Mouse (Mus musculus) left cerebral cortex, adult 2 months (tissue): ENCODE measurements around the gene Synm. TPM values are rescaled to one million over a fixed set of nuclear protein-coding genes. Genes with fewer than 3 reads are reported as not detected.

ENCODE experiments used
- DNase-seq, 2 experiments: peaks; one replicate each; pipeline ENCODE4 v3.0.0; 2021 to 2022; ENCODE audit warnings: low spot score in 2 of 2, mixed read lengths in 1 of 2; ENCODE audit errors: extremely low spot score in 1 of 2
- H3K27ac ChIP-seq: fragments of 200-600 bp; 2 replicates; pipeline ENCODE4 v1.8.1; 2022
- H3K4me3 ChIP-seq: fragments of 200-600 bp; 2 replicates; pipeline ENCODE4 v1.8.1; 2022
- CTCF ChIP-seq: fragments of 200-600 bp; IDR thresholded peaks from 2 replicates; pipeline ENCODE4 v1.8.1; 2022; ENCODE audit warnings: antibody characterized with exemption, mild to moderate bottlenecking, moderate library complexity
- intact Hi-C: fragments of 180-260 bp; cut with DNase I; formaldehyde crosslinking; loops from one replicate; pipeline ENCODE4 v1.15.1; 2025
- long read RNA-seq, 2 experiments: library from polyadenylated mRNA; stranded (forward); transcript quantifications; one replicate each; pipeline ENCODE4 v2.0.0; 2021; ENCODE audit warnings: borderline mapping rate in 2 of 2
- total RNA-seq, 2 experiments: library from RNA; stranded (reverse); gene quantifications; 2 replicates each; pipeline ENCODE4 v1.2.3; 2021

Synm gene
- 10 to 100 TPM; 16.0 to 19.2 TPM for total RNA-seq
- long read RNA-seq, experiment 1, full-length matches to known transcripts = 1 of 5 reads
- long read RNA-seq, experiment 1, partial matches to known transcripts = 1 of 5 reads
- long read RNA-seq, experiment 1, other reads (novel, unspliced or antisense) = 3 of 5 reads
- long read RNA-seq, experiment 2, full-length matches to known transcripts = 2 of 4 reads
- long read RNA-seq, experiment 2, partial matches to known transcripts = 1 of 4 reads
- long read RNA-seq, experiment 2, other reads (novel, unspliced or antisense) = 1 of 4 reads

DNA sequence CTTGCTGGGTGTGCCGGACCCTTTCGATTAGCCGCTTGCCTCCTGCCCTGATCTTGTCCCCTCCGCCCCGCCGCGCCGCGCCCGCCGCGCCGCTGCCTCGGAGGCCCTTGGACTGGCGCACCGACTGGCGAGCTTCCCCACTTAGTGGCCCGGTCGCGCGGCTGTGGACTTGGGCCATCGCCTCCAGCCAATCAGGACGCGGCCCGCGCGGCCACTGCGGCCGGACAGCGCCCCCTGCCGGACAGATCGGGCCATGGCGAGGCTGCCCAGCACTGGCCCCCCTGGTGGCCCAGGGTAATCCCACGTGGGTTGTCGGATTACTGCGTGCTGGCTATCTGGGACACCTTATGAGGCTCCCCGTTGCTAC is at the start of gene Synm:
Synm (minus strand) TSS at position 114 of the 367 bp plus-strand sequence.
- intact Hi-C loops = loop anchor here (1.0 to 10.0 kb wide), 3 partner anchors 43 to 525 kb away; no protein-coding TSS in a partner anchor
- peak within 1 kb of the TSS; percentile 65 for H3K4me3 ChIP-seq
- peak; percentile 89 to 95 for DNase-seq

DNA sequence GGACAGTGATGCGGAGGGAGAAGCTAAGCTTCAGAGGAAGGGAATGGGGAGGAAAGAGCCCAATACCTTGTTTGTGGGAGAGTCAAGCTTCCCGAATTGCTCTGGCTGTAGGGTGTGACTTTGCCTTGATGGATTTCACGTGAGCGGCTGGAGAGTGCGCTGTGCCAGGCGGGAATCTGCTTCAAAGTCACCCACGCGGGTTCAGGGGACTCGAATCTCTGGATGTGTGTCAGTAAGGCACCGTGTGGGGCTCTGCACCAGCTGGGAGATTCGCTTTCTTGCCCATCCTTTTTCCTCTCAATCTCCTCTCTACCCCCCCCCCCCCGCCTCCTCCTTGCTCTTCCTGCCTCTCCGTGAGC is 44.3 kb upstream of the Synm start:
- Histone ChIP-seq H3K4me3 (peak overlapping the region; percentile 53), H3K27ac (peak overlapping the region; percentile 29; the same call in 1 of the 2 replicates)
- intact Hi-C loops = loop anchor here (1.0 to 5.0 kb wide), 5 partner anchors 44 to 553 kb away; no protein-coding TSS in a partner anchor
- DNase-seq = no peak
- TF ChIP-seq CTCF = no peak

More for the DNA sequence above, at the start of gene Synm:
- H3K27ac ChIP-seq = peak within 1 kb of the TSS; percentile 82
- no peak; the same call in none of the 2 replicates for TF ChIP-seq CTCF

DNA sequence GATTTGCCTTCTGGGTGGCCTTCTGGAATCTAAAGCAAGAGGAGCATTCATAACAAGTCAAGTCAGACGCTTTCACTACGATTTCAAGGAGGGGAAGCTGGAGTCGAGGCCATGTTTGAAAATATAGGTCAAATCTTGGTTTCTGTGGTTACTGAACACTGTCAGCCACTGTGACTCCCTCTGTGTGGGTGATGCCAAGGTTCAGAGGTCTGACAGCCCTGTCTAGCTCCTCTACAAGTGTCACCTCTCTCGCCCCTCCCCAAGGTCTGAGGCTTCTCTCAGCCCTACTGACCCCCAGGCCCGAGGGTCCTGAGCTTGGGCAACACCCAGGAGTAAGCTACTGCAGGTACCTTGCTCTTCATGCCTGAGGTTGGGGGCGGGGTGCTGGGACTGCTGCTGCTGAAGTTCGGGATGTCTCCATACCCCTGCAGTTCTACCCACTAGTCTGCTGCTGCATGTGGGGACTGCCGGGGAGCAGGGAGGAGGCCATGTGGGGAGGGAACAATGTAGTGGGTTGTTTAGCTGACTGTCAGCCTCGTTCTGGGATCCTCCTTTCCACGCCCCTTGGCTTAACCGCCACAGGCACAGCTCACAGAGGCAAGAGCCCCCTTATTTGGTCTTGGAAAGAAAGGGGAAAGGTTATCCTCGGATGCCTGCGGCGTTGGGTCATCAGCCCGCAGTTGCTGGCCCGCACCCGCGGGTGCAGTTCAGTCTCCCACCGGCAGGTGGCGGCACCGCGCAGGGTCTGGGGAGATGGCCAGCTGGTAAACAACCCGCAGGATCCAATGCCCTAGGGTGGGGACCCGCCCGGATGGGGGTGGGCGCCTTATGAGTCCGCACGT is 43.7 kb upstream of the Synm start:
- H3K27ac ChIP-seq = peak overlapping the region; percentile 29; the same call in 1 of the 2 replicates
- DNase-seq = peak; percentile 72 to 88
- no peak; the same call in none of the 2 replicates for TF ChIP-seq CTCF
- peak overlapping the region; percentile 53 for H3K4me3 ChIP-seq
- intact Hi-C loops = loop anchor here (1.0 to 5.0 kb wide), 5 partner anchors 43 to 554 kb away; no protein-coding TSS in a partner anchor

DNA sequence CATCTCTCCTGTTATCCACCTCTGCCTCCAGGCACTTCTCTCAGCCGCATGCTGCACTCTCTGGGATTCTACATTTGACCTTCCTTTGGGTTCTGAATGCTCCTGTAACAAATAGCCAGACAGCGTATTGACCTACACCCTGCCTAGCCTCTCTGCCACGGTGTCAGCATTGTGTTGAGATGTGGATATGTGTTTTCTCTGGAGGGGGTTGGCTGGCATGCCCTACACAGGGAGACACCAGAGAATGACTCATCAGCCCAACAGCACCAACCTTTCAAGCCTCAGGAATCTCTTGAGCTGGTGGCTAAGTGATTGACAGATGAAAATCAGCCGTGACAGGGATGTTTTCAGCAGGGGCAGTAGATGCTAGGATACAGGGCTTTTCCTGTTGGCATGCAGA is 41.5 kb upstream of the Synm start:
- intact Hi-C loops = loop anchor here (5.0 kb wide), 2 partner anchors 501 to 556 kb away; no protein-coding TSS in a partner anchor
- no peak for DNase-seq
- Histone ChIP-seq H3K4me3 (no peak overlapping the region), H3K27ac (no peak overlapping the region)
- TF ChIP-seq CTCF = no peak

DNA sequence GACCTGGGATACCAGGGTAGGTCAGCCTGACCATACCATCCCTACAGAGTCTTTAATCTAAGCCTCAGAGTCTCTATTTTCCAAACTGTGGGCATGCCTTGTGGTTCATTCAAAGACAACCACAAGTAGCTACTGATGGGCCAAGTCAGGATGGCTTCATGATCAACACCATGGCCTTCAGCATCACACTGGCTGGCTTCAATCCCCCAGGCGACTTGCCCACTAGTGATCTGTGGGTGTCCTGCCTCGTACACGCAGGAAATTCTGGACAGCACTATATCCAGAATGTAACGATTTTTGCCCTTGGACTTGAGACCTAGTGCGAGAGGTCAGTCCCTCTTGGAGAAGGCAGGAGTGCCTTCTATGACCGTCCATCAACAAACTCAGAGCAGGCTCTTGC is 41.0 kb upstream of the Synm start:
- intact Hi-C loops = loop anchor here (5.0 kb wide), 2 partner anchors 502 to 557 kb away; no protein-coding TSS in a partner anchor
- no peak overlapping the region for H3K27ac ChIP-seq
- no peak for TF ChIP-seq CTCF
- no peak overlapping the region for H3K4me3 ChIP-seq
- DNase-seq = no peak

DNA sequence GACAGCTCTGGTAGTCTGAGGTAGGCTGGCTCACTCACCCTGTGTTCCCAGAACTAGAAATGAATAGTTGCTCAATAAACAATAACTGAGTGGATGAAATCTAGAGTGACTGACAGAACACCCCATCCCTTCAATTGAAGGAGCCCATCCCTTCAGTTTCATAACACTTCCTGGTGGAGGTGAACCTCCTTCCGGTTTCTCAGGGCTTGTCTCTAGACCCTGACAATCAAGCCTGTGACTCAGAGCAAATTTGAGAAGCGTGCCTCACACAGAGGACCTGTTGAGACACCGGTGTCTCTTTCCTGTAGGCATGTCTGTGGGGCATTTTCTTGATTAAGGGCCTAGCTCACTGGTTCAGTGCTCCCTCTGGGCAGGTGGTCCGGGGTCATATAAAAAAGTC is 38.9 kb upstream of the Synm start:
- DNase-seq = no peak
- Histone ChIP-seq H3K4me3 (no peak overlapping the region), H3K27ac (no peak overlapping the region)
- intact Hi-C loops = no loop called here
- TF ChIP-seq CTCF = no peak

DNA sequence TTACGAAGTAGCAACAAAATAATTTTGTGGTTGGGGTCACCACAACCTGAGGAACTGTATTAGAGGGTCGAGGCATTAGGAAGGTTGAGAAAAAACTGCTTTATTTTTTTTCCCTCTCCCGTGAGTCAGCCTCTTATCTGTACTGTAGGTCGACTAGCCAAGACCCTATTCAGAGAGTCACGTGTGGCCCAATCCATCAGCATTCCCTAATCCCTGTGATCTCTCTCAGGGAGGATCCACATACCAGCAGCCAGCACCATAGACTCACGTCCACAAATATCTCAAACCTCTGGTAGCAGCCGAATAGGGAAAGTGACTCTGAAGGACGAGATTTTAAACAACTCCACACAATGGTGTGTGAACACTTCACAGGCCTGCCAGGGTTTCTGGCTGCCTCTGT is 37.5 kb upstream of the Synm start:
- Histone ChIP-seq H3K27ac (no peak overlapping the region), H3K4me3 (no peak overlapping the region)
- intact Hi-C loops = no loop called here
- no peak for DNase-seq
- no peak for TF ChIP-seq CTCF

DNA sequence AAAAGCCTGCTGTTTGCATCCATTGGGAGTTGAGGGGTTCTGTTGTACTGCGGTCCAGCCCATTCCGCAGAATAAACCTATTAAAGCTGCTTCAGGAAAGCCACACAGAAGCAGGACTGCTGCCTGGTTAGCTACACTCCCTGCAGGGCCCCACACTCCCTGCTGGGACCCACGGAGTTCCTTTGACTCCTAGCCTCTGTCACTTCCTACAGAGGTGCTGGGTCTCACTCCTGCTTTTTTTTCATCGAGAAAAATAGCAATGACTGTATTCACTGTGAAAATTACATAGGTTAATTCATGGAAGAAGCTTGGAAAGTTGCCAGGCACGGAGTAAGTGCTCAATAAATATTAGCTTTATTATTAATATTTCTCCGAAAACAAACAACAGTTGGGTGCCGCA is 33.9 kb upstream of the Synm start:
- no peak for DNase-seq
- no peak overlapping the region for H3K27ac ChIP-seq
- no peak for TF ChIP-seq CTCF
- intact Hi-C loops = no loop called here
- H3K4me3 ChIP-seq = no peak overlapping the region

DNA sequence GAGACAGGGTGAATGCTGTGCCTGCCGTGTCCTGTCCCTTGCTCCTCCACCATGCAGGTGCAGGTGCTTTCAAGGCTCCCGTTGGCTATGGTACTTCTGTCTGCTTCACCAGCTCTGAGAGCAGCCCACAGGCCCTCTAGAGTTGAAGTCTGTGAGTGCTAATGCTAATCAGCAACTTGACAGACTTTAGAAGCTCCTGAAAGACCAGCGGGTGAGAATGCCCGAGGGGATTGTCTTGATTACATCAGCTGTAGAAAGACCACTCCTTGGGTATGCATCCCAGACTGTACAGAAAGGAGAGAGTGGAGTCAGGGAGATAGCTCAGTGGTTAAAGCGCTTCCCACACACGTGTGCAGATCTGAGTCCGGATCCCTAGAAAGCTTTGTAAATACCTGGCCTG is 31.7 kb upstream of the Synm start:
- H3K27ac ChIP-seq = no peak overlapping the region
- DNase-seq = no peak
- intact Hi-C loops = no loop called here
- TF ChIP-seq CTCF = no peak
- no peak overlapping the region for H3K4me3 ChIP-seq

DNA sequence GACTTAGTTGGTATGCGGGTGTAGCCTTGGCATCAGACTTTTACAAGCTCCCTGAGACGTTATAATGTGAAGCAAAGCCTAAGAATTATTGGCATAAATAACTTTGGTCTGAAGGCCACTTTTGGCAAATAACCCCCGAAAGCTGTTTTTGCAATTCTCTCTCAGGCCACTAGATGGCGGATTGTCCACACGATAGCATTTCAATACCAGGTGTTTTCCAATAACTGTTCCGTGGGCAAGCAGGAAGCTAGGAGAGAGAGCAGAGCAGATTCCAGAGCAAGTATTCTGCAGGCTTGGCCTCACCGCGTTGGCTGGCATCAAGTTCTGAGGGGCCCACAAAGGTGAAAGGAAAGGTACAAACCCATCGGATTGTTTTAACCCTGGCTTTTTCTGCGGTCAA is 29.2 kb upstream of the Synm start:
- intact Hi-C loops = loop anchor here (1.0 to 2.0 kb wide), 3 partner anchors 162 to 568 kb away; no protein-coding TSS in a partner anchor
- TF ChIP-seq CTCF = peak; percentile 93
- Histone ChIP-seq H3K4me3 (no peak overlapping the region), H3K27ac (no peak overlapping the region)
- DNase-seq = peak; percentile 65 to 76

DNA sequence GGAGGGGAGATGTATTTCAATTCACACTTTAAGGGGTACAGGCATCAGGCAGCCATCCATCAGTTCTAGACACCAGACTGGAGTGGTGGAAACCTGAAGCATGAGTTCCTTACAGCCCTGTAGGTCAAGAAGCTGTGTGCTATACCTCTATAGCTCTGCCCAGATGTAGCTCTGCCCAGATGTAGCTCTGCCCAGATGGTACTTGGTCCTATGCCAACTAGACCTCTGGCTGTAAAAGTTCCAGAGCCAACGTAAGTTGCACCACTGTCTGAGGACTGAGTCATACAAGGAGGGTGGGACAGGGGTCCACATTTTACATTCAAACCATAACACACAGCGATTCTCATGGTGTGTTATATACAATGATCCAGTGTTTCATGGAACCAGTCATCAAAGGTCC is 28.3 kb upstream of the Synm start:
- H3K27ac ChIP-seq = no peak overlapping the region
- no peak for DNase-seq
- no peak overlapping the region for H3K4me3 ChIP-seq
- TF ChIP-seq CTCF = no peak
- intact Hi-C loops = loop anchor here (2.0 kb wide), 2 partner anchors 163 to 569 kb away; no protein-coding TSS in a partner anchor
